Mouse (Mus musculus): ENCODE results near the gene Sema7a.

GRCm38 (mm10) chr9:57990438-57991110, 50.7 kb downstream of the Sema7a start:
- TF ChIP-seq POLR2A (IDR thresholded peaks at IDR 0.05; ENCODE audit: insufficient read depth, low read length) (no peak), CTCF (IDR thresholded peaks at IDR 0.05; ENCODE audit: low read depth, low read length) (peak; percentile 73)
